Mouse (Mus musculus) megakaryocyte, embryonic 14.5 days (primary cell): ENCODE measurements around the gene Prtn3.

ENCODE experiments used
- FLI1 ChIP-seq: IDR thresholded peaks from 2 replicates; pipeline ENCODE4 v1.6.1; 2012; ENCODE audit warnings: low read length, inconsistent platforms, mixed read lengths
- GATA1 ChIP-seq: IDR thresholded peaks from 3 replicates; pipeline ENCODE4 v1.6.1; 2012; ENCODE audit warnings: mixed read lengths, low read length, inconsistent platforms, borderline replicate concordance

GRCm38 (mm10) chr10:79931797-79932196 lies 57.5 kb downstream of the Prtn3 start:
- TF ChIP-seq GATA1 = no peak
- TF ChIP-seq FLI1 = no peak
